Mouse (Mus musculus): ENCODE measurements around the gene Nfia.

Gene Nfia

DNA sequence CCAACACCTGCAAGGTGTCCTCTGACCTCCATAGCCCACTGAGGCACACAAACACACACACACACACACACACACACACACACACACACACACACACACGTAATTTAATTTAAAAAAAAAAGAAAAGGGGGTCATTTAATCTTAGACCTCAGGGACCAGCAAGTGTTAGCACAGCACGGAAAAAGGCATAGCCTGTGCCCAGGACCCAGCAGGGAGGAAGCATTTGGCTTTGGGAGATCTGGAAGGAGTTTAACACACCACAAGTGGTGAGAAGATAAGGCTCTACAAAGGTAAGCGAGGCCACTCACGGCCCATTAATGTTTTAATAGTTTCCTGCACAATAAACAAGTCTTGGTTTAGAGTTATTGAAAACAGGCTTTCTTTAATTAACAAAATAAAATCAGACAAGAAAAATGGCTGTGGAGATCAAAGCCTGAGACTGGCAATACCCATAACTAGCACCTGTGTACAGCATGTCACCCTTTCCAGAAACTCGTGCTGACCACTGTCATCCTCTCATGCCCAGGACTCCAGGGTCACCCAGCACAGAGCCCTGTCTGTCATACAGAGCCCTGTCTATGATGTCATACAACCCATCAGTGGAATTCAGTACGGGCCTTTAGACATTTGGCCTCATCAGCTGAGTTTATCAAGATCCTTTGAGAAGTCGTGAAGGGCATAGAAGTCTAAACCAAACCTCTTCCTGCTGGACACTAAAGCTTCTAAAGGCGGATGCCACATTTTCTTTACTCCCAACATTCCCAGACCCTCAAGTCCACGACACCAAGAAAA, 332.6 kb downstream of the Nfia start:
- no peak for DNase-seq (ENCODE audit: low spot score)

DNA sequence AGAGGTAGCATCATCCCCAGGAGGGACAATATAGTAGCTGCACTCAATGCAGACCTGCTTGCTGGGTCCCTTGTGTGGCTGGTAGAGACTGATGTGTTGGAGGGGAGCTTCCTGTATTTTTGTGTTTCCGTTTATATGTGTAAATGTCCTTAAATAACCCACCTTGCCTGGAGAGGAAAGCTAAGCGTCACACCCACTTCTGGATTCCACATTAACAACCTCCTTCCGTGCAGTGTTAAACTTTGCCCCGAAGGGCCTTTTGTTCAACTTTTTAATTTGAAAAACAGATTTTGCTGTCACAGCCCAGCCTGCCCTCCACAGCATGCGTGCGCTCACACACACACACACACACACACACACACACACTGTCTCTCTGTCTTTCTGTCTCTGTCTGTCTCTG, 333.4 kb downstream of the Nfia start:
- DNase-seq (ENCODE audit: low spot score): no peak

- DNase-seq (ENCODE audit: low spot score): no peak
Observed at GRCm38 (mm10) chr4:98106445-98107092, 334.0 kb downstream of the Nfia start.

GRCm38 (mm10) chr4:98107093-98107453, 334.5 kb downstream of the Nfia start:
- no peak for DNase-seq (ENCODE audit: low spot score)

- no peak for DNase-seq (ENCODE audit: low spot score)
Observed at GRCm38 (mm10) chr4:98107936-98108675, 335.6 kb downstream of the Nfia start.

- DNase-seq (ENCODE audit: low spot score): peak; percentile 19
Observed at GRCm38 (mm10) chr4:98108676-98109016, 336.1 kb downstream of the Nfia start.

- DNase-seq (ENCODE audit: low spot score): peak; percentile 32
Observed at GRCm38 (mm10) chr4:98109064-98109463, 336.5 kb downstream of the Nfia start.

DNA sequence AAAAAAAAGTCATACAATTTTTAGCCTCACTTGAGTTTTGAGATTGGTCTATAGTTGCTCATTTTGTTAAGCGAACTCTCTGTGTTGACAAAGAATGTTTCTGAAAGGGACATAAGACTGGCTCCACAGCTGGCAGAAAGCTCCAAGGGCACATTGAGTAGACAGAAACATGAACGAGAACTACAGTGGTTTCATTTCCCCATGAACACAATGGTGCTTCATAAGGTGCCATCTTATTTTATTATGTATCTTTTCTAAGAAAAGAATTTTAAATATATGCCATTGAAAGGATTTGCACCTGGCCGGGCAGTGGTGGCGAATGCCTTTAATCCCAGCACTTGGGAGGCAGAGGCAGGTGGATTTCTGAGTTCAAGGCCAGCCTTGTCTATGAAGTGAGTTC, 337.4 kb downstream of the Nfia start:
- DNase-seq (ENCODE audit: low spot score): no peak

GRCm38 (mm10) chr4:98113289-98114024, 340.9 kb downstream of the Nfia start:
- DNase-seq (ENCODE audit: low spot score): no peak

- DNase-seq (ENCODE audit: low spot score): no peak
Observed at GRCm38 (mm10) chr4:98114966-98115365, 342.4 kb downstream of the Nfia start.

DNA sequence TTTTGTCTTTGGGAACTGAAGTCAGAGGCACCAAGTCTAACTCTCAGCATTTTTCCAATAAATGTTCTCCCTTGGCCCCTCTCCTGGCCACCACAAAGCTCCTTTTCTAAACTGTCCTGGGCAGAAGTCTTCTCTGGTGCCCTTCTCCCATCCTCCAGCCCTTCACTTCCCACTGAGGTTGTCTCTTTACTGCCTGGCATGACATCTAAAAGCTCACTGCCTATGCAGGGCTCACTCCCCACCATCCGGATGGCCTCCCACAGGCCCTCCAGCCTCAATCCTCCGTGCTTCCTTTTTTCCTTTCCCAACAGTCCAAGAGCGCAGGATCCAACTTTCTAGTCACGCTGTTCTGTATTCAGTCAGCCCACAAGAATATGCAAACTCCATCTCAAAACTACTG, 342.9 kb downstream of the Nfia start:
- no peak for DNase-seq (ENCODE audit: low spot score)

- no peak for DNase-seq (ENCODE audit: low spot score)
Observed at GRCm38 (mm10) chr4:98116046-98116445, 343.5 kb downstream of the Nfia start.

DNA sequence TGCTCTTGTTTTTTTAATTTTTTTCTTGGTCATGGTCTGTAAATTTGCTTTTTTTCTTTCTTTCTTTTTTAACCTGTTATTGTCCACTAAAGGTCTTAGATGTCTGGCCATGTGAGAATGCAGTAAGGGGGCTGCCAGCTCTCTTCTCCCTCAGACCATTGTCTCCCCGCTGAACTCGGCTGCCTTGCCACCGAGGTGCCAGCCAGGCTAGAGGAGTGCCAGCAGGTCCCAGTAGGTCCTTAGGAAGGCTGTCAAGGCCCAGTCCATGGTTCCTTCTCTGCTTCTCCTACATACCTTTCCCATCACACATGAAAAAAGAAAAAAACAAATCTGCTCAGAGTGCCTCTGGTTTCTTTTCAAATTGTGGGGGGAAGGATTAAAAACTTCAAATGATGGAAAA, 345.6 kb downstream of the Nfia start:
- no peak for DNase-seq (ENCODE audit: low spot score)

DNA sequence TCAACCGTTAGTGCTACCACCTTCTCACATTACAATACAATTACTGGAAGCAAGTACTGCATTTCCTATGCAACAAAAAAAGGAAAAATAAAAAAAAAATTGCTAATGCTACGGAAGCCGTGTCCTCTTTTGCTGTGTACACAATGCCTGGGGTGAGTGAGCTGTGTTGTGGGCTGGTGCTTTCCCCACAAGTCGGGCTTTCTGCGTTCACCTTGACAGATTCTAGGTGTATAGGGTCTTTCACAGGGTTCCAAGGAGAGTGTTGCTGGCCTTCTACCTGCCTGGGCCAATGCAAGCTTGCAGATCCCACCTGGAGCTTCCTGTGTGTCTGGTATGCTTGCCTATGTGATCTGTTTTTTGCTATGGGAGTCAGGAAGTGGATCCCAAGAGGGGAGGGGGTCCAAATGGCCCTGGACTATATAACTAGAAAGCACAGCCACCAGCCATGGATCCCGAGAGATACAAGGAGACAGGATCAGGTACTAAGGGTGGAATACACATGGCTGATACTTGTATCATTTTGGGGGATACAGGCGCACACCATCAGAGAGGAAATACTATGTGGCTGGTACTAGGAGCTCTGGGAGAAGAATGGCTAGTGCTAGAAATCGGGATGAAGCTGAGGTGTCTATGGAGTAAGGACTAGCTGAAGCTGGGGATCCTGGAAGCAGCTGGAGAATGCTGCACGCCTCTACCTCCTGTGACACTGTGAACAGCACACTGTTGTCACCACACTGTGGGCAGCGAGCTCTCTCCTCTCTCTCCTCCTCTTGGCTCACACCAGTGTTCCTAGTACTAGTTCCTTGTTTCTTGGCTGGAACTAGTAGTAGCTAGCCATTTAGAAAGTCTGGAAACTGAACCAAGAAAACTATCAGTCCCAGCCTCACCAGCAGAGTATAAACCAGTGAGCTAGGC, 346.5 kb downstream of the Nfia start:
- DNase-seq (ENCODE audit: low spot score): no peak

DNA sequence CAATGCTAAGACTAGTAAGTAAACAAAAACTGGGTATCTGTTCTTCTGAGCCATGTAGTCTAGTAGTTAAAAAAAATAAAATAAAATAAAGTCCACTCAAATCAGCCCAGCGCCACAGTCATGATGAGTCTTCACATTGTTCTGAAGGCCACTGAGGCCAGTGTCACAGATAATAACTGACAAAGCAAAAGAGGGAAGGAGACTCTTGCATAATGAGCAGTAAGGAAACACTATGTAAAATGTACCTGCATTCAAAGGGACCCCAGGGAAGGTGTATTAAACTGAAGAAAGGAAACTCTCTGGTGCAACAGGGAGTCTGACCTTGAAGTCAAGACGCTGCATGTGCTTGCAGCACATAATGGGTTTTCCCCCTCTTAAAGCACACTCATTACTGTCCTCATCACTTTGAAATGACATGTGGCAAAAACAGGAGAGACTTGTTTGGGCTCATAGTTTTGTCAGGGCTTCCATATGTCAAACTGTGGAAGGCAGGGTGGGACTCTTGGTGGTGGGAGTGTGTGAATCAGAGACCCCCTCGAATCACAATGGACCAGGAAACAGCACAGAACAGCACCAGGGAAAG, 347.5 kb downstream of the Nfia start:
- no peak for DNase-seq (ENCODE audit: low spot score)

GRCm38 (mm10) chr4:98120706-98121340, 348.3 kb downstream of the Nfia start:
- no peak for DNase-seq (ENCODE audit: low spot score)

GRCm38 (mm10) chr4:98126003-98126677, 353.6 kb downstream of the Nfia start:
- DNase-seq (ENCODE audit: low spot score): no peak

- DNase-seq (ENCODE audit: low spot score): no peak
Observed at GRCm38 (mm10) chr4:98130798-98131197, 358.3 kb downstream of the Nfia start.

- DNase-seq (ENCODE audit: low spot score): no peak
Observed at GRCm38 (mm10) chr4:98134027-98134426, 361.5 kb downstream of the Nfia start.

- no peak for DNase-seq (ENCODE audit: low spot score)
Observed at GRCm38 (mm10) chr4:98136072-98136471, 363.5 kb downstream of the Nfia start.
